28 mouse cellular contexts compared by ENCODE assay signal in the genomic region with DNA sequence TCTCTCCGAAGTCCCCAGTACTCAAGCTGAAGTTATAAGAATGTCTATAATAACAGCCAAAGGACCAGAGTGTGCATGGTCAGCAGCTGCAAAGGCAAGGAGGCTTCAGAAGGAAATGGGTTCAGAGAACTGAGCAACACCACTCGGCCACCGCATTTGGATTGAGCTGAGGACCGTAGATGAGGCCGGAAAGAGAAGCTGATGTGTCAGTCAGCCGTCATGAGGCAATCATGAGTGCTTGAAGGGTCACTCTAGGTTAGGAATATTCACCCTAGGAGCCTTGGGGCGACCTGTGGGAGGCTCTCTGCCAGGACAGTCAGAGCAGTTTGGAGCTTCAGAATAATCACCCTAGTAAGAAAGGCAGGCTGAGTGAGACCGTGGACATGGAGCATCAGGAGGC. TPM values are rescaled to one million over a fixed set of nuclear protein-coding genes. Genes with fewer than 3 reads are reported as not detected.
A peak's percentile ranks its signal among the peaks of the same experiment; 100 is the strongest.
DNase-seq lines count a peak whose midpoint lies in the region; ATAC-seq and TF ChIP-seq lines count a peak whose summit lies in the region.
"Had no signal": no experiment of that assay in that cellular context is flagged by ENCODE, and none has a peak within 500 bp of the region (broad histone marks: within the 10 kb centered on the region; RNA-seq: fewer than 3 reads in every experiment).

No protein-coding gene starts in this region.

- H3K4me3 ChIP-seq in liver, adult 2 months (ENCODE audit: insufficient read depth, low read depth, low read length): no peak overlapping the region
- H3K4me3 ChIP-seq in brown adipose tissue, adult 24 weeks (ENCODE audit: insufficient read depth, low read depth, low read length): no peak overlapping the region
- no peak overlapping the region for H3K4me3 ChIP-seq in liver, embryonic 13.5 days (replicated peaks)
- no peak overlapping the region for H3K4me3 ChIP-seq in hindbrain, embryonic 10.5 days
- H3K4me3 ChIP-seq: embryonic facial prominence, embryonic 12.5 days; erythroblast, embryonic 14.5 days; forebrain, embryonic 13.5 days; heart, embryonic 12.5 days; hindbrain, embryonic 15.5 days; left cerebral cortex, adult 2 months; limb, embryonic 10.5 days had no signal

- no peak overlapping the region for H3K9ac ChIP-seq in liver, adult 2 months (ENCODE audit: low read depth, low read length)
- H3K9ac ChIP-seq in liver, embryonic 13.5 days: no peak overlapping the region
- H3K9ac ChIP-seq: embryonic facial prominence, embryonic 12.5 days; forebrain, embryonic 13.5 days; heart, embryonic 12.5 days; hindbrain, embryonic 15.5 days had no signal

- no peak for TF ChIP-seq CTCF in liver, adult 2 months (IDR thresholded peaks at IDR 0.05; ENCODE audit: low read depth, low read length)

- H3K4me2 ChIP-seq in liver, embryonic 13.5 days: no peak overlapping the region
- H3K4me2 ChIP-seq: embryonic facial prominence, embryonic 12.5 days; forebrain, embryonic 13.5 days; heart, embryonic 12.5 days; hindbrain, embryonic 15.5 days; midbrain, embryonic 11.5 days had no signal

- H3K36me3 ChIP-seq in liver, adult 2 months (ENCODE audit: control insufficient read depth, insufficient read depth, low read length): no peaks in the 10 kb centered on the region
- H3K36me3 ChIP-seq in liver, embryonic 13.5 days: no peaks in the 10 kb centered on the region
- H3K36me3 ChIP-seq in hindbrain, embryonic 10.5 days: peaks cover 30% of the 10 kb centered on the region
- H3K36me3 ChIP-seq: hindbrain, embryonic 15.5 days had no signal

- DNase-seq in liver, adult 2 months (ENCODE audit: extremely low read depth, low read depth, low spot score): peak; percentile 49
- DNase-seq in liver: no peak
- no peak for DNase-seq in liver, embryonic 13.5 days
- no peak for DNase-seq in cerebellum, postnatal 25 days
- no peak for DNase-seq in hindbrain, embryonic 10.5 days (ENCODE audit: low spot score)
- DNase-seq in adrenal gland, adult 8-10 months: no peak
- DNase-seq: adrenal gland, postnatal 10 days; cerebellum, adult 18-20 months; gastrocnemius, postnatal 36 days; heart, postnatal 36 days; lung, adult 2 months; right cerebral cortex, postnatal 4 days had no signal

- peak overlapping the region; percentile 13 for H3K27ac ChIP-seq in liver, adult 2 months (replicated peaks; ENCODE audit: insufficient read depth, low read depth, low read length)
- H3K27ac ChIP-seq in brown adipose tissue, adult 24 weeks (replicated peaks; ENCODE audit: low read depth, low read length): peak overlapping the region; percentile 59
- no peak overlapping the region for H3K27ac ChIP-seq in liver, embryonic 13.5 days
- H3K27ac ChIP-seq in hindbrain, embryonic 10.5 days: no peak overlapping the region
- H3K27ac ChIP-seq: embryonic facial prominence, embryonic 12.5 days; forebrain, embryonic 13.5 days; hindbrain, embryonic 15.5 days; limb, embryonic 10.5 days had no signal

- no peak for TF ChIP-seq POLR2A in liver, adult 2 months (IDR thresholded peaks at IDR 0.05; ENCODE audit: extremely low read depth, insufficient read depth, low read length)

- H3K79me2 ChIP-seq in liver, adult 2 months (ENCODE audit: control insufficient read depth, insufficient read depth, low read length): no peaks in the 10 kb centered on the region

- WGBS in liver, adult 2 months: 71% methylated on average over 8 of the region's 8 CpGs
- 69% methylated on average over 8 of the region's 8 CpGs for WGBS in liver, embryonic 13.5 days (ENCODE audit: insufficient replicate concordance)
- 87% methylated on average over 8 of the region's 8 CpGs for WGBS in hindbrain, embryonic 10.5 days

- H3K9me3 ChIP-seq in liver, embryonic 13.5 days (replicated peaks): no peaks in the 10 kb centered on the region
- H3K9me3 ChIP-seq in hindbrain, embryonic 10.5 days: no peaks in the 10 kb centered on the region
- H3K9me3 ChIP-seq: embryonic facial prominence, embryonic 12.5 days; forebrain, embryonic 13.5 days; hindbrain, embryonic 15.5 days; limb, embryonic 10.5 days had no signal

- H3K27me3 ChIP-seq in liver, adult 2 months (ENCODE audit: control insufficient read depth, insufficient read depth, low read length): no peaks in the 10 kb centered on the region
- no peaks in the 10 kb centered on the region for H3K27me3 ChIP-seq in liver, embryonic 13.5 days
- H3K27me3 ChIP-seq in hindbrain, embryonic 10.5 days (ENCODE audit: insufficient read depth, poor library complexity, severe bottlenecking): no peaks in the 10 kb centered on the region
- H3K27me3 ChIP-seq: embryonic facial prominence, embryonic 12.5 days; forebrain, embryonic 13.5 days; heart, embryonic 12.5 days; hindbrain, embryonic 15.5 days; Patski had no signal

- H3K4me1 ChIP-seq in liver, adult 2 months (ENCODE audit: control insufficient read depth, insufficient read depth, low read length): no peaks in the 10 kb centered on the region; the same call in 1 of the 2 replicates
- H3K4me1 ChIP-seq in brown adipose tissue, adult 24 weeks (ENCODE audit: control insufficient read depth, insufficient read depth, insufficient read length, low read length): no peaks in the 10 kb centered on the region
- H3K4me1 ChIP-seq in liver, embryonic 13.5 days (replicated peaks): no peaks in the 10 kb centered on the region
- peaks cover 6% of the 10 kb centered on the region; the same call in 1 of the 2 replicates for H3K4me1 ChIP-seq in hindbrain, embryonic 10.5 days (replicated peaks)
- H3K4me1 ChIP-seq: embryonic facial prominence, embryonic 12.5 days; forebrain, embryonic 13.5 days; heart, embryonic 12.5 days; hindbrain, embryonic 15.5 days; limb, embryonic 10.5 days had no signal

- ATAC-seq in liver, embryonic 13.5 days (ENCODE audit: low read depth): peak; percentile 20; the same call in 1 of the 2 replicates
- peak; percentile 49 for ATAC-seq in megakaryocyte progenitor cell, adult 5-6 weeks (replicated peaks; ENCODE audit: poor library complexity)
- ATAC-seq: forebrain, embryonic 13.5 days; intestine, embryonic 16.5 days; Patski had no signal

RNA-seq across cellular contexts. Expression of a gene that starts 55.4 kb away (rescaled TPM):
- total RNA-seq in liver, adult 2 months (2014; rRNA removed): not detected in 2 replicates
- not detected in 2 replicates for polyA plus RNA-seq in liver, adult 2 months (2012; rRNA removed)
- polyA plus RNA-seq in brown adipose tissue, adult 24 weeks (2012; ENCODE audit: insufficient read depth, insufficient read length, missing spikeins): not detected in 2 replicates
- not detected in 2 replicates for polyA plus RNA-seq in liver, embryonic 13.5 days (2015; fragmentation: Nextera tagmentation; extraction: Ambion mirVana)
- not detected in 2 replicates for total RNA-seq in megakaryocyte progenitor cell, adult 5-6 weeks (2015)
- total RNA-seq in megakaryocyte progenitor cell, adult 5-6 weeks (2017): not detected in 2 replicates
- 0.24 TPM in 1 of 2 replicates, not detected in the other for polyA plus RNA-seq in hindbrain, embryonic 10.5 days (2016; fragmentation: Nextera tagmentation; extraction: Ambion mirVana)
- total RNA-seq in adrenal gland, adult 8-10 months (2022): not detected
- total RNA-seq: adrenal gland, postnatal 10 days; gastrocnemius, postnatal 36 days; heart, postnatal 36 days; left cerebral cortex, adult 2 months had no signal
- polyA plus RNA-seq: erythroblast, embryonic 14.5 days; forebrain, embryonic 13.5 days; heart, embryonic 12.5 days; hindbrain, embryonic 15.5 days; intestine, embryonic 16.5 days; kidney, embryonic 14.5 days; lung, adult 2 months; midbrain, embryonic 11.5 days; neural tube, embryonic 11.5 days; Patski; testis, adult 2 months; urinary bladder, adult 2 months had no signal

Comparison
In these comparisons a context has a peak if more than half of its experiments do, and no peak if none do; other contexts are left out.
1. H3K27ac ChIP-seq: peak in liver, adult 2 months (single experiment) and brown adipose tissue, adult 24 weeks (single experiment); none in liver, embryonic 13.5 days (single experiment) and hindbrain, embryonic 10.5 days (single experiment).